Mouse (Mus musculus) hindbrain, embryonic 11.5 days (tissue): ENCODE measurements around the gene Mgat4b. TPM values are rescaled to one million over a fixed set of nuclear protein-coding genes. Genes with fewer than 3 reads are reported as not detected.

Experiments used
- ATAC-seq: fragments of 200-750 bp; cut with Nextera tagmentation; 2 replicates; pipeline ENCODE4 v1.8.0; 2017; ENCODE audit warnings: mild to moderate bottlenecking, moderate TSS enrichment, moderate library complexity; ENCODE audit not compliant: low FRiP score
- DNase-seq: peaks from one replicate; pipeline ENCODE4 v3.0.0-alpha.2; 2015; ENCODE audit warnings: low spot score
- H3K27ac ChIP-seq: fragments of 300-500 bp; sonication (generic); 2 replicates; pipeline ENCODE4 v1.5.1; 2014; ENCODE audit warnings: mild to moderate bottlenecking, low read depth, low read length
- H3K27me3 ChIP-seq: fragments of 300-500 bp; sonication (generic); 2 replicates; pipeline ENCODE4 v1.6.1; 2014; ENCODE audit warnings: mild to moderate bottlenecking, low read length, moderate library complexity, mixed read lengths; ENCODE audit not compliant: control insufficient read depth, insufficient read depth
- H3K36me3 ChIP-seq: fragments of 300-500 bp; sonication (generic); 2 replicates; pipeline ENCODE4 v1.6.1; 2014; ENCODE audit warnings: mild to moderate bottlenecking, low read length, moderate library complexity, mixed read lengths; ENCODE audit not compliant: control insufficient read depth, insufficient read depth
- H3K4me1 ChIP-seq: fragments of 300-500 bp; sonication (generic); replicated peaks from 2 replicates; pipeline ENCODE4 v1.6.1; 2014; ENCODE audit warnings: low read length, mixed read lengths; ENCODE audit not compliant: control insufficient read depth, insufficient read depth
- H3K4me2 ChIP-seq: fragments of 300-500 bp; sonication (generic); replicated peaks from 2 replicates; pipeline ENCODE4 v1.6.1; 2014; ENCODE audit warnings: mild to moderate bottlenecking, low read depth, low read length
- H3K4me3 ChIP-seq: fragments of 300-500 bp; sonication (generic); 2 replicates; pipeline ENCODE4 v1.5.1; 2014; ENCODE audit warnings: low read depth, low read length
- H3K9ac ChIP-seq: fragments of 300-500 bp; sonication (generic); 2 replicates; pipeline ENCODE4 v1.6.1; 2014; ENCODE audit warnings: low read depth, low read length
- H3K9me3 ChIP-seq: fragments of 300-500 bp; sonication (generic); 2 replicates; pipeline ENCODE4 v1.6.1; 2016; ENCODE audit warnings: low read length; ENCODE audit not compliant: control insufficient read depth
- WGBS: fragments of 180-500 bp; shearing (Covaris S2); extraction: QIAGEN DNeasy Blood & Tissue Kit; methylation state at CpG from one replicate; pipeline ENCODE4 v1.1.7; 2014; 5-methylcytosine and 5-hydroxymethylcytosine counted together
- polyA plus RNA-seq: library from polyadenylated mRNA; unstranded; fragments of >200 nt; fragmentation: Nextera tagmentation; extraction: Ambion mirVana; gene quantifications from 2 replicates; pipeline ENCODE4 v1.2.1, GENCODE M21; 2014

Mgat4b gene
- polyA plus RNA-seq, 1 experiment from 2014 or later: 17.9 TPM

GRCm38 (mm10) chr11:50207344-50207743, 3.3 kb upstream of the Mgat4b start:
- Histone ChIP-seq H3K27me3 (no peaks in the 10 kb centered on the region), H3K9ac (no peak overlapping the region), H3K4me3 (no peak overlapping the region), H3K4me1 (no peaks in the 10 kb centered on the region), H3K27ac (no peak overlapping the region), H3K4me2 (no peak overlapping the region), H3K36me3 (peaks cover 21% of the 10 kb centered on the region), H3K9me3 (no peaks in the 10 kb centered on the region)
- DNase-seq (no peak), ATAC-seq (no peak)
- WGBS: 96% methylated on average over 14 of the region's 14 CpGs

GRCm38 (mm10) chr11:50208039-50208438, 2.7 kb upstream of the Mgat4b start:
- no peak overlapping the region for H3K4me3 ChIP-seq
- no peaks in the 10 kb centered on the region for H3K27me3 ChIP-seq
- no peak overlapping the region for H3K9ac ChIP-seq
- H3K4me2 ChIP-seq: no peak overlapping the region
- no peaks in the 10 kb centered on the region for H3K4me1 ChIP-seq
- WGBS: 96% methylated on average over 5 of the region's 5 CpGs
- H3K27ac ChIP-seq: no peak overlapping the region
- ATAC-seq (no peak), DNase-seq (no peak)
- H3K36me3 ChIP-seq: peaks cover 19% of the 10 kb centered on the region
- H3K9me3 ChIP-seq: no peaks in the 10 kb centered on the region

- Histone ChIP-seq H3K27me3 (no peaks in the 10 kb centered on the region), H3K4me3 (peak overlapping the region; percentile 91), H3K9me3 (no peaks in the 10 kb centered on the region), H3K36me3 (peaks cover 9% of the 10 kb centered on the region), H3K4me1 (no peaks in the 10 kb centered on the region), H3K9ac (peak overlapping the region; percentile 92), H3K4me2 (peak overlapping the region; percentile 56), H3K27ac (peak overlapping the region; percentile 96)
- DNase-seq (peak; percentile 90), ATAC-seq (peak; percentile 94)
- WGBS: under 1% methylated on average over 24 of the region's 24 CpGs
Measured at GRCm38 (mm10) chr11:50210101-50210504, 587 bp upstream of the Mgat4b start.

- DNase-seq (no peak), ATAC-seq (no peak)
- no peaks in the 10 kb centered on the region for H3K9me3 ChIP-seq
- 0 out of 2 replicates have a peak overlapping the region, but pooled peaks have one; percentile 96 for H3K27ac ChIP-seq
- H3K4me1 ChIP-seq: no peaks in the 10 kb centered on the region
- no peaks in the 10 kb centered on the region for H3K27me3 ChIP-seq
- 91% methylated on average over 3 of the region's 3 CpGs for WGBS
- H3K4me3 ChIP-seq: no peak overlapping the region
- no peak overlapping the region for H3K9ac ChIP-seq
- H3K36me3 ChIP-seq: 0 out of 2 replicates have a peak, but pooled peaks cover 4% of the 10 kb centered on the region
- H3K4me2 ChIP-seq: peak overlapping the region; percentile 56; the same call in 1 of the 2 replicates
Measured at GRCm38 (mm10) chr11:50211322-50212059, 801 bp downstream of the Mgat4b start.

- DNase-seq (no peak), ATAC-seq (no peak)
Measured at GRCm38 (mm10) chr11:50212060-50212739, 1.5 kb downstream of the Mgat4b start.

GRCm38 (mm10) chr11:50212848-50213758, 2.4 kb downstream of the Mgat4b start:
- Histone ChIP-seq H3K4me1 (no peaks in the 10 kb centered on the region), H3K4me2 (no peak overlapping the region), H3K27me3 (no peaks in the 10 kb centered on the region), H3K9me3 (no peaks in the 10 kb centered on the region), H3K4me3 (no peak overlapping the region), H3K36me3 (no peaks in the 10 kb centered on the region), H3K27ac (no peak overlapping the region), H3K9ac (no peak overlapping the region)
- 71% methylated on average over 11 of the region's 11 CpGs for WGBS
- no peak for ATAC-seq
- no peak for DNase-seq

More at GRCm38 (mm10) chr11:50212060-50212739, 1.5 kb downstream of the Mgat4b start:
- WGBS: 70% methylated on average over 3 of the region's 3 CpGs
- no peak overlapping the region for H3K4me3 ChIP-seq
- no peak overlapping the region for H3K9ac ChIP-seq
- H3K27me3 ChIP-seq: no peaks in the 10 kb centered on the region
- no peak overlapping the region for H3K4me2 ChIP-seq
- 0 out of 2 replicates have a peak, but pooled peaks cover 1% of the 10 kb centered on the region for H3K36me3 ChIP-seq
- H3K27ac ChIP-seq: no peak overlapping the region
- H3K4me1 ChIP-seq: no peaks in the 10 kb centered on the region
- H3K9me3 ChIP-seq: no peaks in the 10 kb centered on the region

GRCm38 (mm10) chr11:50214631-50215030, 3.9 kb downstream of the Mgat4b start:
- WGBS: 95% methylated on average over 6 of the region's 6 CpGs
- Histone ChIP-seq H3K4me2 (no peak overlapping the region), H3K9ac (no peak overlapping the region), H3K4me1 (no peaks in the 10 kb centered on the region), H3K27me3 (no peaks in the 10 kb centered on the region), H3K36me3 (no peaks in the 10 kb centered on the region), H3K9me3 (no peaks in the 10 kb centered on the region), H3K4me3 (no peak overlapping the region), H3K27ac (no peak overlapping the region)
- ATAC-seq: no peak
- DNase-seq: no peak

- no peak for DNase-seq
- no peak overlapping the region for H3K9ac ChIP-seq
- no peak overlapping the region for H3K4me2 ChIP-seq
- no peak overlapping the region for H3K27ac ChIP-seq
- H3K27me3 ChIP-seq: no peaks in the 10 kb centered on the region
- no peak overlapping the region for H3K4me3 ChIP-seq
- no peaks in the 10 kb centered on the region for H3K36me3 ChIP-seq
- H3K9me3 ChIP-seq: no peaks in the 10 kb centered on the region
- H3K4me1 ChIP-seq: no peaks in the 10 kb centered on the region
- no peak for ATAC-seq
- 21% methylated on average over 9 of the region's 9 CpGs for WGBS
Measured at GRCm38 (mm10) chr11:50215633-50216032, 4.9 kb downstream of the Mgat4b start.
